Mouse (Mus musculus) liver, postnatal 0 days (tissue): Measurements from ENCODE around the gene Crxos. TPM values are rescaled to one million over a fixed set of nuclear protein-coding genes. Genes with fewer than 3 reads are reported as not detected.

Source experiments
- ATAC-seq: fragments of 200-750 bp; cut with Nextera tagmentation; 2 replicates; pipeline ENCODE4 v1.8.0; 2017; ENCODE audit warnings: mild to moderate bottlenecking, moderate library complexity
- DNase-seq: peaks from one replicate; pipeline ENCODE4 v3.0.0-alpha.2; 2016
- H3K27ac ChIP-seq: fragments of 300-500 bp; sonication (generic); 2 replicates; pipeline ENCODE4 v1.5.1; 2014; ENCODE audit warnings: antibody characterized with exemption, moderate library complexity, mild to moderate bottlenecking, low read depth
- H3K27me3 ChIP-seq: fragments of 300-500 bp; sonication (generic); 2 replicates; pipeline ENCODE4 v1.6.1; 2014; ENCODE audit warnings: low read length, control low read depth, mixed read lengths; ENCODE audit not compliant: insufficient read depth
- H3K36me3 ChIP-seq: fragments of 300-500 bp; sonication (generic); replicated peaks from 2 replicates; pipeline ENCODE4 v1.6.1; 2014; ENCODE audit warnings: mild to moderate bottlenecking, control low read depth, low read length, moderate library complexity, mixed read lengths; ENCODE audit not compliant: insufficient read depth
- H3K4me1 ChIP-seq: fragments of 300-500 bp; sonication (generic); 2 replicates; pipeline ENCODE4 v1.6.1; 2014; ENCODE audit warnings: antibody characterized with exemption, mild to moderate bottlenecking, control low read depth; ENCODE audit not compliant: insufficient read depth
- H3K4me2 ChIP-seq: fragments of 300-500 bp; sonication (generic); 2 replicates; pipeline ENCODE4 v1.6.1; 2014; ENCODE audit warnings: low read depth, mild to moderate bottlenecking, low read length, moderate library complexity, mixed read lengths
- H3K4me3 ChIP-seq: fragments of 300-500 bp; sonication (generic); 2 replicates; pipeline ENCODE4 v1.5.1; 2014; ENCODE audit warnings: low read depth, low read length
- H3K9ac ChIP-seq: fragments of 300-500 bp; sonication (generic); replicated peaks from 2 replicates; pipeline ENCODE4 v1.6.1; 2014; ENCODE audit warnings: mild to moderate bottlenecking, moderate library complexity
- H3K9me3 ChIP-seq: fragments of 300-500 bp; sonication (generic); 2 replicates; pipeline ENCODE4 v1.6.1; 2016; ENCODE audit warnings: mild to moderate bottlenecking, control low read depth, low read length, mixed read lengths
- CTCF ChIP-seq: sonication (generic); IDR thresholded peaks from 2 replicates; pipeline ENCODE4 v1.5.1; 2016; ENCODE audit warnings: antibody characterized with exemption, low read depth
- EP300 ChIP-seq: IDR thresholded peaks from 2 replicates; pipeline ENCODE4 v1.6.1; 2016; ENCODE audit warnings: antibody characterized with exemption, low read depth, mild to moderate bottlenecking
- WGBS: fragments of 180-500 bp; shearing (Covaris S2); extraction: QIAGEN DNeasy Blood & Tissue Kit; methylation state at CpG from one replicate; pipeline ENCODE4 v1.1.7; 2014; ENCODE audit not compliant: insufficient replicate concordance; 5-methylcytosine and 5-hydroxymethylcytosine counted together
- polyA plus RNA-seq: library from polyadenylated mRNA; unstranded; fragments of >200 nt; fragmentation: Nextera tagmentation; extraction: Ambion mirVana; gene quantifications from 2 replicates; pipeline ENCODE4 v1.2.1, GENCODE M21; 2015

Crxos gene
- polyA plus RNA-seq, 1 experiment from 2014 or later = not detected

DNA sequence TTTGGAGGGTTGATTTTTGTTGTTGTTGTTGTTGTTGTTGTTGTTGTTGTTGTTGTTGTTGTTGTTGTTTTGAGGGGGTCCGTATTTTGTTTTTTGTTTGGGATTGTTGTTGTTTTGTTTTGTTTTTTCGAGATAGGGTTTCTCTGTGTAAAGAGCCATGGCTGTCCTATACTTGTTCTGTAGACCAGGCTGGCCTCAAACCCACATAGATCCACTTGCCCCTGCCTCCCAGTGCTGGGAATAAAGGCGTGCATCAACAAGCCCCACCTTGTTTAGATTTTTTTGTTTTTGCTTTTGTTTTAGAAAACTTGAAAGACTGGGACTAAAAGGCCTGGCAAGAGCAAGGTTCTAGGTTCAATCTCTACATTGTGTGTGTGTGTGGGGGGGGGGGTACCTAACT lies 586 bp upstream of the Crxos start:
- ATAC-seq (no peak), DNase-seq (no peak)
- no peaks in the 10 kb centered on the region for H3K9me3 ChIP-seq
- H3K27ac ChIP-seq = no peak overlapping the region
- H3K4me3 ChIP-seq = no peak overlapping the region
- no peak for TF ChIP-seq CTCF
- no peak for TF ChIP-seq EP300
- no peak overlapping the region for H3K9ac ChIP-seq
- no peaks in the 10 kb centered on the region for H3K27me3 ChIP-seq
- no peak overlapping the region for H3K4me2 ChIP-seq
- H3K36me3 ChIP-seq = no peaks in the 10 kb centered on the region
- H3K4me1 ChIP-seq = no peaks in the 10 kb centered on the region
- 57% methylated on average over 3 of the region's 3 CpGs for WGBS

DNA sequence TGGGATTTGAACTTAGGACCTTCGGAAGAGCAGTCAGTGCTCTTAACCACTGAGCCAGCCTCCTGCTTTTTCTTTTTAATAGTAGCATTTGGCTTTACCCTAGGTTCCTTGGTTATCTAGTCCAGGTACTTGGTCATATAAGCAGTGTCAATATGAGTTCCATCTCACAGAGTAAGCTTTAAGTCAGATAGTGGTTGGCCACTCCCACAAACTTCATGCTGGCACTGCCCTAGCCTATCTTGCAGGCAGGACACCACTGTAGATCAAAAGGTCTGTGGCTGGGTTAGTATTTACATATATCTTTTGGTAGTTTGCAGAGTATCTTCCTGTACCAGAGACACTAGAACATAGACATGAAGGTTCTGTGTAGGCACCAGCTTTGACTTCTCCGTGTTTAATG lies 1.7 kb downstream of the Crxos start:
- H3K9me3 ChIP-seq = no peaks in the 10 kb centered on the region
- H3K36me3 ChIP-seq = no peaks in the 10 kb centered on the region
- H3K4me3 ChIP-seq = no peak overlapping the region
- ATAC-seq (no peak), DNase-seq (no peak)
- 78% methylated on average over 2 of the region's 2 CpGs for WGBS
- no peaks in the 10 kb centered on the region for H3K4me1 ChIP-seq
- no peak overlapping the region for H3K9ac ChIP-seq
- no peaks in the 10 kb centered on the region for H3K27me3 ChIP-seq
- TF ChIP-seq CTCF = no peak
- no peak for TF ChIP-seq EP300
- H3K4me2 ChIP-seq = no peak overlapping the region
- no peak overlapping the region for H3K27ac ChIP-seq

DNA sequence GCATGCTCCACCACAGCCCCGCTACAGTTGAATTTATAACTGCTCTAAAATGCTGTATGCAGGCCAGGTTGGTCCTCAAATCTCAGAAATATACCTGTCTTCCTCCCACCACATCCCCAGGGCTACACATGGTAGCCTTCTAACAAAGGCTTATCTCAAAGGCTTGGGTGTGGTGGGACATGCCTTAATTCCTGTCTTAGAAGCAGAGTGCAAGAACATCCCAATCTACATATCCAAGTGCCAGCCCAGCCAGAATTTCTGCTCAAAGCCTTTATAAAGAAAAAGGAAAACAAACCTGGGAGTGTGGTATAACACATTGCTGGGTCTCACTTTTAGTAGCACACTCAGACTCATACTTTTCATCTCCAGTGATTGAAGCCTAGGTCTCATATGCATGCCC lies 11.8 kb downstream of the Crxos start:
- TF ChIP-seq CTCF (no peak), EP300 (no peak)
- WGBS = 63% methylated on average over 1 of the region's 1 CpGs
- no peak overlapping the region for H3K9ac ChIP-seq

DNA sequence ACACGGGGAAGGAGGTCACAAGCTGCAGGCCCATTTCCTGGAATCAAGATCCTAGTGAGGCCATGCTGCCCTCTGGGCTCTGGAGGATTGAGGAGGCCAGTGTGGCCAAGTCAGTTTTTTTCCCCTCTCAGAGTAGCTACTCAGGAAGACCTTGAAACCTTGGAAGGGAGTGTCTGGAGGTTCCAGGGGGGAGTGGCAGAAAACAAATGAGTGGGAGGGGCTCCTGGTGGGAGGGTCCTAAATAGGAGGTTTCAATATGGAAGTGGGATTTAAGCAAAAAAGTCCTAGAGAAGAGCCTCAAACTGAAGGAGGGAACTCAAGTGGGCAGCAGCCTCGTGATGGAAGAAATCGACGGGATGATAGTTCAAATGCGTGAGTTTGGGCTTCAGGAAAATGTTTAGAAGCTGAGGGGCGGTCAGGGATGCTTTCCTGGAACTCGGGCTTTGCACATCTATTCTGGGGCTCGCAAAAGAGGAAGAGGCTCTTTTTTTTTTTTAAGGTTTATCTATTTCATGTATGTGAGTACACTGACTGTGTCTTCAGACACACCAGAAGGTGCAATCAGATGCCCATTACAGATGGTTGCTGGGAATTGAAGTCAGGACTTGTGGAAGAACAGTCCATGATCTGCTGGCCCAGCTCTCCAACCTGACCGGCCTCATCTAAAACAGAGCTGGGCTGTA lies 19.1 kb downstream of the Crxos start:
- 63% methylated on average over 9 of the region's 9 CpGs for WGBS
- no peaks in the 10 kb centered on the region for H3K9me3 ChIP-seq
- ATAC-seq (no peak), DNase-seq (no peak)
- H3K4me2 ChIP-seq = no peak overlapping the region
- no peak overlapping the region for H3K9ac ChIP-seq
- no peaks in the 10 kb centered on the region for H3K27me3 ChIP-seq
- no peaks in the 10 kb centered on the region for H3K36me3 ChIP-seq
- H3K27ac ChIP-seq = no peak overlapping the region
- H3K4me1 ChIP-seq = no peaks in the 10 kb centered on the region
- no peak overlapping the region for H3K4me3 ChIP-seq
- TF ChIP-seq CTCF (no peak), EP300 (no peak)

More for the DNA sequence above, 11.8 kb downstream of the Crxos start:
- no peaks in the 10 kb centered on the region for H3K36me3 ChIP-seq
- no peak for DNase-seq
- H3K27ac ChIP-seq = no peak overlapping the region
- no peaks in the 10 kb centered on the region for H3K9me3 ChIP-seq
- H3K4me2 ChIP-seq = no peak overlapping the region
- no peak overlapping the region for H3K4me3 ChIP-seq
- no peak for ATAC-seq
- H3K27me3 ChIP-seq = no peaks in the 10 kb centered on the region
- no peaks in the 10 kb centered on the region for H3K4me1 ChIP-seq

DNA sequence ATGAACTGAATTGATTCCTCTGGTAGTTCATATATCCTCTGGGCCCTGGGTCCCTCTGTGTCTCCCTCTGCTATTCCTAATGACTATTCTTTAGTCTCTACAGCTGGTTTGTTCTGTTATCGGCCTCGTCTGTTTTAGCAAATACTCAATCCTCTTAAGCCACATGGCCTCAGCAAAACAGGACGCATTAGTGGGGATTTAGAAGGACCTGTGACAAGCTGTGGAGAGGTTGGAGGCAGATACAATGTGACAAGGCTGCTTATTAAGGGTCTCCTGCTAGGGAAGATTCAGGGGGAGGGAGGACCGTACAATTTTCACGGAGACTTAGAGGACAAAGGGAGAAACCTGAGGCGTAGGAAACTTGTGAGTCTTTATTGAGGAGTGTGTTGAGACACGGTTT lies 23.4 kb downstream of the Crxos start:
- Histone ChIP-seq H3K9me3 (no peaks in the 10 kb centered on the region), H3K4me2 (no peak overlapping the region), H3K36me3 (no peaks in the 10 kb centered on the region), H3K4me3 (no peak overlapping the region), H3K27ac (no peak overlapping the region), H3K4me1 (no peaks in the 10 kb centered on the region), H3K9ac (no peak overlapping the region), H3K27me3 (no peaks in the 10 kb centered on the region)
- ATAC-seq (no peak), DNase-seq (no peak)
- WGBS = 68% methylated on average over 7 of the region's 7 CpGs
- TF ChIP-seq CTCF (no peak), EP300 (no peak)

DNA sequence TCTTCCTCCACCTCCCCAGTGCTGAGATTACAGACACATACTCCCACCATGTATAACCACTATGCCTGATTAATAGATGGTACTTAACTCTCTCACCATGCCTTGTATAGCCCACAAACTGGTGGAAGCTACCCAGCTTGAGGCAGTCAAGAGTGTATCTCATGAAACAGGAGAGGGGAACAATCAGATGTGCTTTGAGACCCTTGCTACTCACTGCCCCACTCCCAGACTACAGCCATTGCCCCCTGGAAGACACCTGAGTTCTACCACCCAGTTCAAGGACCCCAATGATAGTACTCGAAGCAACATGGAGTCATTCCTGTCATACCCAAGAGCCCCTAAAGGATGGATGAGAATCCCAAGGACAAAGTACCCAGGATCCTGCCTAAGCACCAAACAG lies 24.2 kb downstream of the Crxos start:
- 63% methylated on average over 1 of the region's 1 CpGs for WGBS
- no peaks in the 10 kb centered on the region for H3K36me3 ChIP-seq

More for the DNA sequence above, 24.2 kb downstream of the Crxos start:
- Histone ChIP-seq H3K4me3 (no peak overlapping the region), H3K4me2 (no peak overlapping the region), H3K9me3 (no peaks in the 10 kb centered on the region), H3K27ac (no peak overlapping the region), H3K27me3 (no peaks in the 10 kb centered on the region), H3K9ac (no peak overlapping the region), H3K4me1 (no peaks in the 10 kb centered on the region)
- TF ChIP-seq CTCF = no peak
- TF ChIP-seq EP300 = no peak
- no peak for DNase-seq
- ATAC-seq = no peak
